Mouse (Mus musculus) G1E (cell line): ENCODE measurements at regions not wholly inside any gene's neighbourhood (a gene's known extent, or its start where the extent isn't known, plus 50 kb on each side); places are given as distances from the start of the nearest gene placed in this dataset.

Experiments used
- ATAC-seq: 2 replicates; pipeline ENCODE4 v1.8.0; 2016; ENCODE audit warnings: mild to moderate bottlenecking; ENCODE audit not compliant: insufficient number of reproducible peaks, poor library complexity, low FRiP score, severe bottlenecking; ENCODE audit errors: extremely low read depth
- DNase-seq: peaks from one replicate; pipeline ENCODE4 v3.0.0; 2012; ENCODE audit warnings: low spot score
- H3K27me3 ChIP-seq: 2 replicates; pipeline ENCODE4 v1.6.1; 2012; ENCODE audit warnings: mild to moderate bottlenecking, low read length, inconsistent platforms; ENCODE audit not compliant: insufficient read depth
- H3K36me3 ChIP-seq: replicated peaks from 2 replicates; pipeline ENCODE3; 2012; ENCODE audit warnings: mild to moderate bottlenecking, inconsistent platforms
- H3K4me1 ChIP-seq: 2 replicates; pipeline ENCODE4 v1.6.1; 2012; ENCODE audit warnings: low read depth, low read length, inconsistent platforms, mixed read lengths; ENCODE audit not compliant: insufficient read depth
- H3K4me3 ChIP-seq: 2 replicates; pipeline ENCODE4 v1.5.1; 2012; ENCODE audit warnings: low read depth, mild to moderate bottlenecking, inconsistent platforms, low read length, moderate library complexity, mixed read lengths
- H3K9me3 ChIP-seq: replicated peaks from 2 replicates; pipeline ENCODE4 v1.6.1; 2012; ENCODE audit warnings: inconsistent platforms
- CTCF ChIP-seq: IDR thresholded peaks from 2 replicates; pipeline ENCODE4 v1.5.1; 2012; ENCODE audit warnings: low read depth, low read length, inconsistent platforms, mixed read lengths
- GATA1 ChIP-seq: IDR thresholded peaks from 2 replicates; pipeline ENCODE4 v1.6.1; 2012; ENCODE audit warnings: borderline replicate concordance, low read length, inconsistent platforms, mixed read lengths
- GATA2 ChIP-seq: IDR thresholded peaks from 2 replicates; pipeline ENCODE4 v1.6.1; 2012; ENCODE audit warnings: low read depth, low read length, inconsistent platforms, borderline replicate concordance
- POLR2AphosphoS5 ChIP-seq: IDR thresholded peaks from 2 replicates; pipeline ENCODE4 v1.6.1; 2012; ENCODE audit warnings: low read depth, low read length, inconsistent platforms; ENCODE audit not compliant: insufficient replicate concordance
- TAL1 ChIP-seq: conservative IDR thresholded peaks from 2 replicates; pipeline ENCODE4 v1.6.1; 2012; ENCODE audit warnings: low read depth, low read length, inconsistent platforms, mixed read lengths

GRCm38 (mm10) chr8:81106763-81107509, 92.2 kb upstream of the Usp38 start:
- H3K27me3 ChIP-seq, result no peaks in the 10 kb centered on the region
- H3K9me3 ChIP-seq, result no peaks in the 10 kb centered on the region
- no peak overlapping the region for H3K4me3 ChIP-seq
- no peaks in the 10 kb centered on the region for H3K36me3 ChIP-seq
- DNase-seq, result no peak
- ATAC-seq, result no peak
- TF ChIP-seq GATA1 (no peak), POLR2AphosphoS5 (no peak), CTCF (no peak), TAL1 (no peak), GATA2 (no peak)
- H3K4me1 ChIP-seq, result no peaks in the 10 kb centered on the region

DNA sequence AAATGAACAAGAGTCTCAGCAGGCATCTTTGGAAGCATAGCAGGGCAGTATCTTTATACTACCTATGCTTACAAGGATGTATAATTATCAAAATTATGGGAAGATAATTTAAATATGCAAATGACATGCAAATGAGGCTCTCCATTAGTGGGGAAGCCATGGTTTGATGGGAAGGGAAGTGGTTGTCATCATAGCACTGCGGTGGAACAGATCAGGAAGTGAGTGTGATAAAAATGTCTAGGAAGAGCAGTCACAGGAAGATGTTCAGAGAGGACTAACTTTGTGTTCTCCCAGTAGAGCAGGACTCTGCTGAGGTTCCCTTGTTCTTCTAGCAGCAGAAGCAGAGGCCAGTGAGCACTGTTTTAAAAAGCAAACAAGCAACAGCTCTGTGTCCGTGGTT, 84.2 kb upstream of the Usp38 start:
- no peak for ATAC-seq
- no peak overlapping the region for H3K4me3 ChIP-seq
- H3K36me3 ChIP-seq, result no peaks in the 10 kb centered on the region
- no peaks in the 10 kb centered on the region for H3K27me3 ChIP-seq
- no peaks in the 10 kb centered on the region for H3K4me1 ChIP-seq
- no peak for DNase-seq
- TF ChIP-seq GATA2, result no peak
- no peak for TF ChIP-seq GATA1
- TF ChIP-seq TAL1, result no peak
- no peak for TF ChIP-seq POLR2AphosphoS5
- no peak for TF ChIP-seq CTCF
- H3K9me3 ChIP-seq, result no peaks in the 10 kb centered on the region

DNA sequence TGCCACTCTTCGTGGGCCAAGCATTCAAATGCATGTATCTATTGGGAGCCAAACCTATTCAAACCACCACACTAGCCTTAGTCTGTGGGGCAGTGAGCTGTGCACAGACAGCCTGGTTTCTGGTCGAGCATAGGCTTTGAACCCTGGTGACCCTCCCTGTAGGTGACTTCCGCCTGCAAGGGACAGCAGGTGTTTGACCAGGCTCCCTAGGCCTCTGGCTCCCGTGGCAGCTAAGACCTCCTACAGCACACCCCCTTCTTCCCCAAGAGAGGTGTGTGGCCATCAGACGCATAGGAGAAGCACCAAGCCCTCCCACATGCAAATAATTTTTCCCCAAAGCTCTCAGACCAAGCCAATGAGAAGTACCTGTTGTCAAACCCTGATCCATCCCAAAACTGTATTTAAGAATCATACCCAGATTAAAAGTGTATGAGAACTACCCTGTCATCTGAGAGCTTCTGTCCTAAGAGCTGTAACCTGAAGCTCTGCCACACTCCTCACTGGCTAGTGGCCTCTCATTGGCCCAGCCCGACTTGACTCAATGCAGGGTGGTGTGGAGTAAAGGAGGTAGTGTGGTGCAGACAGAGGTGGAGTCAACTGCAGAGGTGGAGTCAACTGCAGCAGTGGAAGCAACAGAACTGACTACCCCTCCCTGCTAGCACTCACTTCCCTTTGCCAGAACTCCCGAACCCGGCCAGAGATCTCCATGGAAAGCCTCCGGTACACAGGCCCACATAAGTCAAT, 82.5 kb upstream of the Usp38 start:
- H3K27me3 ChIP-seq, result no peaks in the 10 kb centered on the region
- no peak overlapping the region for H3K4me3 ChIP-seq
- DNase-seq (no peak), ATAC-seq (no peak)
- no peaks in the 10 kb centered on the region for H3K36me3 ChIP-seq
- no peaks in the 10 kb centered on the region for H3K9me3 ChIP-seq
- TF ChIP-seq POLR2AphosphoS5 (no peak), CTCF (no peak), TAL1 (no peak), GATA2 (no peak), GATA1 (no peak)
- no peaks in the 10 kb centered on the region for H3K4me1 ChIP-seq

DNA sequence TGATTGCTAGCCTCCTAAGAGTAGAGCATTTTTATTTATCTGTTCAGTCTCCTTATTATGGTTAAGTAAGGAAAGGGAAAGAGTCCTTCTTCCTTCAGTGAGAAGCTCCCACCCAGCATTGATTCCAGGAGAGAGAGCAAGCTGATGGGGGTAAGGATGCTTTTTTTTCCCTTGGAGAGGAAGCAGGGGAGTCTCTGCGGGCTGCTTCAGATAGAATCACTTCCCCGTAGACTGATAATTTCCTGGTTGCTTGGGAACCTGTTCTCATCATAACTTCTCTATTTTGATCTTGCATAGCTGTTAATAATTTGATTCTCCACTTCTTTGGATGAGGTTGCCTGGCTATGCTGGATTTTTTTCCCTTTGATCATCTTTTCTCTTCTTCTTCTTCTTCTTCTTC, 80.5 kb upstream of the Usp38 start:
- Histone ChIP-seq H3K4me3 (no peak overlapping the region), H3K36me3 (no peaks in the 10 kb centered on the region), H3K27me3 (no peaks in the 10 kb centered on the region), H3K4me1 (no peaks in the 10 kb centered on the region), H3K9me3 (no peaks in the 10 kb centered on the region)
- DNase-seq (no peak), ATAC-seq (no peak)
- TF ChIP-seq GATA2 (no peak), CTCF (no peak), POLR2AphosphoS5 (no peak)

DNA sequence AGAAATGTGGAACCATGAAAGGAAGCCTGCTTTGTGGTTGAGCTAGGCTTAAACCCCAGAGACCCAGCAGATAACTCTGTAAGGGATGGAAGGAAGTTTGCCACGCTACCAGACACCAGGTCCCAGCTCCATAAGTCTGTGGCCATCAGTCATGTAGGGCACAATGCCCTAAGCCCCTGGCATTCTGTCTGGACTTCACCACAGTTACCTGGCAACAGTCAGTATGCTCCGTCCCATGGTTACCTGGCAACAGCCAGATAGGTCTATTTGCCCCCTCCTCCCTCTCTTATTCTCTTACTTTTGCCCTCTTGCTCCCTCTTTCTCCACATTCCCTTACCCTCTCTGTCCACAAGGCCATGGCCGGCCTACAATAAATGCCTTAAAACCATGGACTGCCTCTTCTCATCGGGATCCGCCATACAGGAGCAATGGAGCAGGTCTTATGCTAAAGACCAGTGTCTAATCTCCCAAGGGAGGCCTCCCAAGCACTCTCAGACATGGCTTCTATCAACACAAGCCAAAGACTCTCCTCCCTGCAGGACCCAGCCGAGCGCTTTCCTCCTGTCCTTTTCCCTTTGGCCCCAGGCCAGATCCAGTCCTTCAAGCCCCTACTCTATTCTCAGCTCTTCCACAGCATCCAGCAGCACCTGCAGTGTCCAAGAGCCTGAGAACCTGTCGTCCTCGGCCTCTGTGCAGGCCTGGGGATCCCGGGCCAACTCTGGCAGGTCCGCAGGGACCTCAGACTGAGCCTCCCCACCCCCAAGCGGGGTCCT, 66.3 kb upstream of the Usp38 start:
- no peak for ATAC-seq
- TF ChIP-seq GATA2, result no peak
- TF ChIP-seq GATA1, result no peak
- no peak for DNase-seq
- Histone ChIP-seq H3K27me3 (peaks cover 5% of the 10 kb centered on the region), H3K4me1 (no peaks in the 10 kb centered on the region), H3K9me3 (no peaks in the 10 kb centered on the region), H3K4me3 (no peak overlapping the region), H3K36me3 (no peaks in the 10 kb centered on the region)

DNA sequence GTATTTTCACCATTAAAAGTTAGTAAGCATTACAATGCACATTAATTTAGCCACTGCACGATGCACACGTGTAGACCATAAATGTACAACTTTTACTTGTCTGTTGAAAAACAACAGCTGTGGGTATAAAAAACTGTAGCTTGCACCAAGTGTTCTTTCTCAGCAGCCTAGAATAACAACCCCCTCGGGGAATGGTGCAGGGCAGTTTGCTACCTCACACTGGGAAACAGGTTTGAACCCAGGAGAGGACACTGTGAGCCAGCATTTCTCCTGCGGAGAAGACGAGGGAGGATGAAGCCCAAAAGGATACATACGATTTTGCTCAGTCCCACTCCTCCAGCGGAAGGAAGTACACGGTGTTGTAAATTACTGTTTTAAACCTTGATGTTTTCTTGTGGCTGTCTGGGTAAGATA, 65.2 kb upstream of the Usp38 start:
- ATAC-seq, result no peak
- peaks cover 5% of the 10 kb centered on the region for H3K27me3 ChIP-seq
- no peak for DNase-seq

More for the DNA sequence above, 65.2 kb upstream of the Usp38 start:
- H3K4me3 ChIP-seq, result no peak overlapping the region
- H3K9me3 ChIP-seq, result no peaks in the 10 kb centered on the region
- no peaks in the 10 kb centered on the region for H3K4me1 ChIP-seq
- no peaks in the 10 kb centered on the region for H3K36me3 ChIP-seq
- no peak for TF ChIP-seq GATA2
- no peak for TF ChIP-seq TAL1
- TF ChIP-seq POLR2AphosphoS5, result no peak
- TF ChIP-seq GATA1, result no peak
- TF ChIP-seq CTCF, result no peak
